Mouse (Mus musculus) liver, postnatal 0 days (tissue): ENCODE data around the gene Lcn12.

ENCODE experiments used
- CTCF ChIP-seq: sonication (generic); IDR thresholded peaks from 2 replicates; pipeline ENCODE4 v1.5.1; 2016; ENCODE audit warnings: antibody characterized with exemption, low read depth
- EP300 ChIP-seq: IDR thresholded peaks from 2 replicates; pipeline ENCODE4 v1.6.1; 2016; ENCODE audit warnings: antibody characterized with exemption, low read depth, mild to moderate bottlenecking

DNA sequence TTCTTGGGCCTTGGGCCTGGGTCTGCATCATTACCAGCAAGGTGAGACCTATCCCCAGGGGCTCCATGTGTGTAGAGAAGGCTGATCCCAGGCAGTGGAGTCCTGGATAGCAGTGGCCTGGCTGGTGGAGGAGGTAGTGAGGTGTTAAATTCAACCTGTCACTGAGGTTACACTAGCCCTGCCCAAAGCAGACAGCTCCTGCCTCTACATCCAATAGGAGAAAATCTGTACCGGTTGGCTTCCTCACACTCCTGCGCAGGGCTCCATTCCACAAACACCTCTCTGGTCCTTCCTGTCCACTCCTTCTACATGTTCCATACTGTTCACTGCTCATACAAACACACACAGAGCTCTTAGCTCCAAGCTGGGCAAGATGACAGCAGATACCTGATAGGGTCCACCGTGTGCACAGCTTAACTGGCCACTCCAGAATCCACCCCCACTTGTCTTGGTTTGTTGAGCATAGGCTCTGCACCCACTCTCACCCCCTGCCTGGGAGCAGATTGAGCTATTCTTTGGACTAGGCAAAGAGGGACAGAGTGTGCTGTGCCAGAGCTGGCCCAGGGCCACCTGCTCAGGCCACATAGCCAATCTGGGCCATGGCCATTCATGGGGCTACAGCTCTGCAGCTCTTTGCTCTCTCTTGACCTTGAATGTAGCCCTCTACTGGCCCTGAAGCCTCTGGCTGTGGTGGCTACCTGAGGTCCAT is 15.6 kb downstream of the Lcn12 start:
- TF ChIP-seq CTCF = no peak
- TF ChIP-seq EP300 = no peak
